Mouse (Mus musculus) heart, embryonic 13.5 days (tissue): ENCODE measurements around the gene Zfp687. TPM values are rescaled to one million over a fixed set of nuclear protein-coding genes. Genes with fewer than 3 reads are reported as not detected.

ENCODE experiments used
- ATAC-seq: fragments of 200-750 bp; cut with Nextera tagmentation; 2 replicates; pipeline ENCODE4 v1.8.0; 2017; ENCODE audit warnings: moderate TSS enrichment; ENCODE audit not compliant: insufficient number of reproducible peaks, low FRiP score, low TSS enrichment; ENCODE audit errors: extremely low read depth
- H3K27ac ChIP-seq: fragments of 300-500 bp; sonication (generic); replicated peaks from 2 replicates; pipeline ENCODE4 v1.5.1; 2015; ENCODE audit warnings: moderate library complexity, mild to moderate bottlenecking, inconsistent platforms
- H3K27me3 ChIP-seq: fragments of 300-500 bp; sonication (generic); replicated peaks from 2 replicates; pipeline ENCODE4 v1.6.1; 2015; ENCODE audit warnings: mild to moderate bottlenecking, inconsistent platforms
- H3K36me3 ChIP-seq: fragments of 300-500 bp; sonication (generic); 2 replicates; pipeline ENCODE4 v1.6.1; 2015; ENCODE audit warnings: mild to moderate bottlenecking, inconsistent platforms
- H3K4me1 ChIP-seq: fragments of 300-500 bp; sonication (generic); 2 replicates; pipeline ENCODE4 v1.6.1; 2015; ENCODE audit warnings: inconsistent platforms
- H3K4me2 ChIP-seq: fragments of 300-500 bp; sonication (generic); 2 replicates; pipeline ENCODE4 v1.6.1; 2015; ENCODE audit warnings: inconsistent platforms, mild to moderate bottlenecking, moderate library complexity
- H3K4me3 ChIP-seq: fragments of 300-500 bp; sonication (generic); 2 replicates; pipeline ENCODE4 v1.5.1; 2015; ENCODE audit warnings: moderate library complexity, mild to moderate bottlenecking, inconsistent platforms
- H3K9ac ChIP-seq: fragments of 300-500 bp; sonication (generic); 2 replicates; pipeline ENCODE4 v1.6.1; 2015; ENCODE audit warnings: inconsistent platforms, mild to moderate bottlenecking, moderate library complexity
- H3K9me3 ChIP-seq: fragments of 300-500 bp; sonication (generic); 2 replicates; pipeline ENCODE4 v1.6.1; 2016; ENCODE audit warnings: inconsistent platforms
- WGBS: fragments of 180-500 bp; shearing (Covaris S2); methylation state at CpG from one replicate; pipeline ENCODE4 v1.1.7; 2015; ENCODE audit warnings: mixed read lengths; 5-methylcytosine and 5-hydroxymethylcytosine counted together
- polyA plus RNA-seq: library from polyadenylated mRNA; unstranded; fragments of >200 nt; fragmentation: Nextera tagmentation; extraction: Ambion mirVana; gene quantifications from 2 replicates; pipeline ENCODE4 v1.2.1, GENCODE M21; 2015

Gene Zfp687
- polyA plus RNA-seq, 1 experiment from 2014 or later = 17.4 TPM

- H3K4me2 ChIP-seq = peak overlapping the region; percentile 87
- no peaks in the 10 kb centered on the region for H3K27me3 ChIP-seq
- H3K4me3 ChIP-seq = peak overlapping the region; percentile 82
- peak overlapping the region; percentile 96 for H3K27ac ChIP-seq
- 4% methylated on average over 21 of the region's 21 CpGs for WGBS
- peaks cover 13% of the 10 kb centered on the region for H3K36me3 ChIP-seq
- peak overlapping the region; percentile 79 for H3K9ac ChIP-seq
- H3K4me1 ChIP-seq = peaks cover 25% of the 10 kb centered on the region
- no peak for ATAC-seq
- H3K9me3 ChIP-seq = no peaks in the 10 kb centered on the region
These were observed 1.3 kb upstream of the Zfp687 start for GRCm38 (mm10) chr3:95016532-95017056.

GRCm38 (mm10) chr3:95015891-95016531 is 763 bp upstream of the Zfp687 start:
- peak overlapping the region; percentile 87 for H3K4me2 ChIP-seq
- H3K4me3 ChIP-seq = peak overlapping the region; percentile 82
- H3K27me3 ChIP-seq = no peaks in the 10 kb centered on the region
- WGBS = under 1% methylated on average over 40 of the region's 40 CpGs
- H3K27ac ChIP-seq = peak overlapping the region; percentile 96
- peaks cover 19% of the 10 kb centered on the region for H3K36me3 ChIP-seq
- peak; percentile 33 for ATAC-seq
- peaks cover 25% of the 10 kb centered on the region for H3K4me1 ChIP-seq
- no peaks in the 10 kb centered on the region for H3K9me3 ChIP-seq
- peak overlapping the region; percentile 79 for H3K9ac ChIP-seq

GRCm38 (mm10) chr3:95014428-95015151 is 658 bp downstream of the Zfp687 start:
- Histone ChIP-seq H3K9ac (peak overlapping the region; percentile 92), H3K9me3 (no peaks in the 10 kb centered on the region), H3K4me2 (peak overlapping the region; percentile 87), H3K27me3 (no peaks in the 10 kb centered on the region), H3K4me1 (peaks cover 25% of the 10 kb centered on the region), H3K4me3 (peak overlapping the region; percentile 82), H3K27ac (peak overlapping the region; percentile 96), H3K36me3 (peaks cover 29% of the 10 kb centered on the region)
- peak; percentile 2; the same call in 1 of the 2 replicates for ATAC-seq
- WGBS = 2% methylated on average over 43 of the region's 44 CpGs

- peak overlapping the region; percentile 96 for H3K27ac ChIP-seq
- H3K4me3 ChIP-seq = peak overlapping the region; percentile 82
- H3K4me1 ChIP-seq = peaks cover 25% of the 10 kb centered on the region
- no peaks in the 10 kb centered on the region for H3K27me3 ChIP-seq
- no peak for ATAC-seq
- no peaks in the 10 kb centered on the region for H3K9me3 ChIP-seq
- WGBS = 15% methylated on average over 13 of the region's 13 CpGs
- H3K4me2 ChIP-seq = peak overlapping the region; percentile 87
- H3K36me3 ChIP-seq = peaks cover 36% of the 10 kb centered on the region
- H3K9ac ChIP-seq = peak overlapping the region; percentile 92
These were observed 1.4 kb downstream of the Zfp687 start for GRCm38 (mm10) chr3:95013699-95014427.

GRCm38 (mm10) chr3:95012982-95013381 is 2.3 kb downstream of the Zfp687 start:
- no peak for ATAC-seq
- Histone ChIP-seq H3K27ac (no peak overlapping the region), H3K9ac (peak overlapping the region; percentile 92; the same call in 1 of the 2 replicates), H3K4me1 (peaks cover 25% of the 10 kb centered on the region), H3K4me3 (no peak overlapping the region), H3K36me3 (peaks cover 45% of the 10 kb centered on the region), H3K27me3 (no peaks in the 10 kb centered on the region), H3K9me3 (no peaks in the 10 kb centered on the region), H3K4me2 (peak overlapping the region; percentile 87)
- 90% methylated on average over 3 of the region's 3 CpGs for WGBS

- no peak for ATAC-seq
- Histone ChIP-seq H3K36me3 (peaks cover 71% of the 10 kb centered on the region), H3K27me3 (no peaks in the 10 kb centered on the region), H3K4me3 (no peak overlapping the region), H3K9ac (no peak overlapping the region), H3K4me1 (peaks cover 18% of the 10 kb centered on the region), H3K27ac (no peak overlapping the region), H3K4me2 (no peak overlapping the region), H3K9me3 (no peaks in the 10 kb centered on the region)
- 80% methylated on average over 7 of the region's 7 CpGs for WGBS
These were observed 4.9 kb downstream of the Zfp687 start for GRCm38 (mm10) chr3:95010396-95010795.

GRCm38 (mm10) chr3:95007706-95008105 is 7.5 kb downstream of the Zfp687 start:
- WGBS = 78% methylated on average over 9 of the region's 9 CpGs
- H3K36me3 ChIP-seq = peaks cover 98% of the 10 kb centered on the region
- ATAC-seq = no peak
- H3K4me2 ChIP-seq = no peak overlapping the region
- no peak overlapping the region for H3K4me3 ChIP-seq
- no peaks in the 10 kb centered on the region for H3K27me3 ChIP-seq
- H3K4me1 ChIP-seq = peaks cover 1% of the 10 kb centered on the region
- H3K27ac ChIP-seq = no peak overlapping the region
- no peaks in the 10 kb centered on the region for H3K9me3 ChIP-seq
- H3K9ac ChIP-seq = 0 out of 2 replicates have a peak overlapping the region, but pooled peaks have one; percentile 7

GRCm38 (mm10) chr3:95005651-95006050 is 9.6 kb downstream of the Zfp687 start:
- Histone ChIP-seq H3K9ac (no peak overlapping the region), H3K4me3 (no peak overlapping the region), H3K4me2 (no peak overlapping the region), H3K4me1 (no peaks in the 10 kb centered on the region), H3K27me3 (no peaks in the 10 kb centered on the region), H3K9me3 (no peaks in the 10 kb centered on the region), H3K36me3 (peaks cover 100% of the 10 kb centered on the region), H3K27ac (no peak overlapping the region)
- WGBS = 86% methylated on average over 3 of the region's 3 CpGs
- no peak for ATAC-seq

- H3K4me2 ChIP-seq = no peak overlapping the region
- no peak overlapping the region for H3K27ac ChIP-seq
- no peaks in the 10 kb centered on the region for H3K27me3 ChIP-seq
- H3K4me3 ChIP-seq = no peak overlapping the region
- H3K4me1 ChIP-seq = no peaks in the 10 kb centered on the region
- ATAC-seq = no peak
- no peak overlapping the region for H3K9ac ChIP-seq
- H3K36me3 ChIP-seq = peaks cover 100% of the 10 kb centered on the region
- no peaks in the 10 kb centered on the region for H3K9me3 ChIP-seq
These were observed 12.0 kb downstream of the Zfp687 start for GRCm38 (mm10) chr3:95003273-95003672.

GRCm38 (mm10) chr3:95002569-95002968 is 12.7 kb downstream of the Zfp687 start:
- Histone ChIP-seq H3K36me3 (peaks cover 100% of the 10 kb centered on the region), H3K27ac (no peak overlapping the region)

GRCm38 (mm10) chr3:94996946-94997345 is 18.3 kb downstream of the Zfp687 start:
- H3K4me3 ChIP-seq = no peak overlapping the region
- no peak overlapping the region for H3K27ac ChIP-seq
- peaks cover 97% of the 10 kb centered on the region for H3K36me3 ChIP-seq
- no peaks in the 10 kb centered on the region for H3K27me3 ChIP-seq
- H3K9ac ChIP-seq = no peak overlapping the region
- no peaks in the 10 kb centered on the region for H3K9me3 ChIP-seq
- WGBS = 24% methylated on average over 2 of the region's 2 CpGs
- no peak overlapping the region for H3K4me2 ChIP-seq
- no peak for ATAC-seq
- no peaks in the 10 kb centered on the region for H3K4me1 ChIP-seq

More at GRCm38 (mm10) chr3:95002569-95002968, 12.7 kb downstream of the Zfp687 start:
- no peaks in the 10 kb centered on the region for H3K4me1 ChIP-seq
- 90% methylated on average over 4 of the region's 4 CpGs for WGBS
- H3K27me3 ChIP-seq = no peaks in the 10 kb centered on the region
- no peak overlapping the region for H3K4me2 ChIP-seq
- no peak overlapping the region for H3K4me3 ChIP-seq
- ATAC-seq = no peak
- H3K9ac ChIP-seq = no peak overlapping the region
- H3K9me3 ChIP-seq = no peaks in the 10 kb centered on the region
